Mouse (Mus musculus): ENCODE results near the gene Ube2o. TPM values are rescaled to one million over a fixed set of nuclear protein-coding genes. Genes with fewer than 3 reads are reported as not detected.

Gene Ube2o
- polyA plus RNA-seq, 1 experiment from 2014 or later: 5.8 TPM

- Histone ChIP-seq H3K9ac (replicated peaks; ENCODE audit: low read length) (no peak overlapping the region), H3K4me2 (replicated peaks; ENCODE audit: low read depth, low read length) (no peak overlapping the region), H3K27me3 (ENCODE audit: insufficient read depth, low read length) (no peaks in the 10 kb centered on the region), H3K4me3 (ENCODE audit: low read length) (no peak overlapping the region), H3K4me1 (ENCODE audit: insufficient read depth, low read length) (peaks cover 29% of the 10 kb centered on the region), H3K27ac (ENCODE audit: low read length) (no peak overlapping the region), H3K36me3 (ENCODE audit: insufficient read depth, low read length) (no peaks in the 10 kb centered on the region), H3K9me3 (ENCODE audit: low read length) (no peaks in the 10 kb centered on the region)
- WGBS: 66% methylated on average over 19 of the region's 19 CpGs
- no peak for ATAC-seq (ENCODE audit: low FRiP score, low TSS enrichment)
Observed at GRCm38 (mm10) chr11:116571767-116572679, 9.2 kb downstream of the Ube2o start.

GRCm38 (mm10) chr11:116570821-116571220, 10.4 kb downstream of the Ube2o start:
- Histone ChIP-seq H3K4me3 (ENCODE audit: low read length) (no peak overlapping the region), H3K4me2 (replicated peaks; ENCODE audit: low read depth, low read length) (no peak overlapping the region), H3K9me3 (ENCODE audit: low read length) (no peaks in the 10 kb centered on the region), H3K36me3 (ENCODE audit: insufficient read depth, low read length) (no peaks in the 10 kb centered on the region), H3K4me1 (ENCODE audit: insufficient read depth, low read length) (peaks cover 27% of the 10 kb centered on the region), H3K9ac (replicated peaks; ENCODE audit: low read length) (no peak overlapping the region), H3K27me3 (ENCODE audit: insufficient read depth, low read length) (no peaks in the 10 kb centered on the region), H3K27ac (ENCODE audit: low read length) (no peak overlapping the region)
- WGBS: 79% methylated on average over 7 of the region's 7 CpGs
- ATAC-seq (ENCODE audit: low FRiP score, low TSS enrichment): no peak

DNA sequence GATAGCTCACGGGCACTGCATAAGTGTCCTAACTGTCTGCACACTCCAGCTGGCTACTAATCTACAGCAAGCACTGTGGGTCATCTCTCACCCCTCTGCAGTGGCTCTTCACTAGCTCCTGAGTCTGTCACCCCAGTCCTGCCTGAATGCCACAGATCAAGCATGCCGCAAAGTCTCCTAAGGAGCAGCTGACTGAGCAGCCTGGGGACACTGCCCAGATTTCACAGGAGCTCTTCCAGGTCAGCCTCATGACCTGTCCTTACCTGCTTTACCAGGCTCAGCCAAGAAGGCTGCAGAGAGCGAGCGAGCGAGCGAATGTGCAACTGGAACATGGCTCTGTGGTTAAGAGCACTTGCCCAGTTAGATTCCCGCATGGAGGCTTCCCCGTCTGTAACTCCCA, 13.7 kb downstream of the Ube2o start:
- Histone ChIP-seq H3K27me3 (ENCODE audit: insufficient read depth, low read length) (no peaks in the 10 kb centered on the region), H3K4me1 (ENCODE audit: insufficient read depth, low read length) (peaks cover 9% of the 10 kb centered on the region; the same call in 1 of the 2 replicates), H3K9ac (replicated peaks; ENCODE audit: low read length) (no peak overlapping the region), H3K36me3 (ENCODE audit: insufficient read depth, low read length) (no peaks in the 10 kb centered on the region), H3K4me2 (replicated peaks; ENCODE audit: low read depth, low read length) (no peak overlapping the region), H3K4me3 (ENCODE audit: low read length) (no peak overlapping the region), H3K9me3 (ENCODE audit: low read length) (no peaks in the 10 kb centered on the region), H3K27ac (ENCODE audit: low read length) (no peak overlapping the region)
- ATAC-seq (ENCODE audit: low FRiP score, low TSS enrichment): no peak
- whole genome bisulfite sequencing: 87% methylated on average over 8 of the region's 8 CpGs

GRCm38 (mm10) chr11:116565283-116566041, 15.8 kb downstream of the Ube2o start:
- Histone ChIP-seq H3K27ac (ENCODE audit: low read length) (no peak overlapping the region), H3K27me3 (ENCODE audit: insufficient read depth, low read length) (no peaks in the 10 kb centered on the region), H3K4me1 (ENCODE audit: insufficient read depth, low read length) (peaks cover 4% of the 10 kb centered on the region; the same call in 1 of the 2 replicates), H3K36me3 (ENCODE audit: insufficient read depth, low read length) (no peaks in the 10 kb centered on the region), H3K4me3 (ENCODE audit: low read length) (no peak overlapping the region), H3K9ac (replicated peaks; ENCODE audit: low read length) (no peak overlapping the region), H3K9me3 (ENCODE audit: low read length) (no peaks in the 10 kb centered on the region), H3K4me2 (replicated peaks; ENCODE audit: low read depth, low read length) (no peak overlapping the region)
- WGBS: 43% methylated on average over 7 of the region's 7 CpGs
- ATAC-seq (ENCODE audit: low FRiP score, low TSS enrichment): no peak

DNA sequence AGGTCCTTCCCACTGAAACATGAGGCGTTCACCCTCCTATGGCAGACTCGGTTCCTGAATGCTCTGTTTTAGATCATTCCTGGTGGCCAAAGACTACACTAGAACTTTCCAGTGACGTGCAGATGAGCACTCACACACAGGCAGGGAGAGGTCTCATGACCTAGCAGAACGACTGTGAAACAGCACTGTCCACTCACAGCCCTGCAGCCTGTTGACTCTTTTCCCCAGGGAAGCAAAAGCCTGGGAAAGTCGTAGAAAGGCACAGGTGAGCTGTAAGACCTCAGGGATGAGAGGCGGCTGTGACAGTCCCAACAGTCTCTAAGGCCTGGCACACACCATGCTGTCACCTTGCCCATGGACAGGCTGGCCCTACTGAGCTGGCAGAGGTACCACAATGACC, 24.9 kb downstream of the Ube2o start:
- H3K4me2 ChIP-seq (replicated peaks; ENCODE audit: low read depth, low read length): no peak overlapping the region
- no peaks in the 10 kb centered on the region for H3K9me3 ChIP-seq (ENCODE audit: low read length)
- H3K27ac ChIP-seq (ENCODE audit: low read length): no peak overlapping the region
- no peaks in the 10 kb centered on the region for H3K36me3 ChIP-seq (ENCODE audit: insufficient read depth, low read length)
- H3K27me3 ChIP-seq (ENCODE audit: insufficient read depth, low read length): no peaks in the 10 kb centered on the region
- no peak overlapping the region for H3K4me3 ChIP-seq (ENCODE audit: low read length)
- H3K4me1 ChIP-seq (ENCODE audit: insufficient read depth, low read length): peaks cover 18% of the 10 kb centered on the region
- ATAC-seq (ENCODE audit: low FRiP score, low TSS enrichment): no peak
- WGBS: 44% methylated on average over 6 of the region's 6 CpGs
- no peak overlapping the region for H3K9ac ChIP-seq (replicated peaks; ENCODE audit: low read length)

DNA sequence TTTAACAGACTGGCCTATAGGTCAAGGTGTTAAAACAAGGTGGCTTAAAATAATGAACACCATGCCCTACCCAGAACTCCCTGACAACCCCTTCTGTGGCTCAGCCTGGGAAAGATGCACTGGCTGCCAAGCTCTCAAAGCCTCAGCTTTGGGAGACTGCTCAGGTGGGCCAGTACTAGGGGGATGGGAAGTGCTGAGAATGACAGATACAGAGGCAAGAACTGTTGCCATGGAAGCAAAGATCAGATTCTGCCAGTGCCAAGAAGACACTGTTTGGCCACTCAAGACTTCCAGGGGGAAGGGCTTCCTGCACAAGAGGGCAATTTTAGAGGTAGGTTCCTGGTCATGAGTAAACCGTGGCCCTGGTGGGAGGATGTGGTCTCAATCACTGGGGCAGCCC, 25.7 kb downstream of the Ube2o start:
- Histone ChIP-seq H3K9ac (replicated peaks; ENCODE audit: low read length) (no peak overlapping the region), H3K27me3 (ENCODE audit: insufficient read depth, low read length) (no peaks in the 10 kb centered on the region), H3K4me3 (ENCODE audit: low read length) (no peak overlapping the region), H3K4me1 (ENCODE audit: insufficient read depth, low read length) (peaks cover 25% of the 10 kb centered on the region), H3K27ac (ENCODE audit: low read length) (no peak overlapping the region), H3K36me3 (ENCODE audit: insufficient read depth, low read length) (no peaks in the 10 kb centered on the region), H3K4me2 (replicated peaks; ENCODE audit: low read depth, low read length) (no peak overlapping the region), H3K9me3 (ENCODE audit: low read length) (no peaks in the 10 kb centered on the region)
- WGBS: 18% methylated on average over 1 of the region's 1 CpGs
- ATAC-seq (ENCODE audit: low FRiP score, low TSS enrichment): no peak

DNA sequence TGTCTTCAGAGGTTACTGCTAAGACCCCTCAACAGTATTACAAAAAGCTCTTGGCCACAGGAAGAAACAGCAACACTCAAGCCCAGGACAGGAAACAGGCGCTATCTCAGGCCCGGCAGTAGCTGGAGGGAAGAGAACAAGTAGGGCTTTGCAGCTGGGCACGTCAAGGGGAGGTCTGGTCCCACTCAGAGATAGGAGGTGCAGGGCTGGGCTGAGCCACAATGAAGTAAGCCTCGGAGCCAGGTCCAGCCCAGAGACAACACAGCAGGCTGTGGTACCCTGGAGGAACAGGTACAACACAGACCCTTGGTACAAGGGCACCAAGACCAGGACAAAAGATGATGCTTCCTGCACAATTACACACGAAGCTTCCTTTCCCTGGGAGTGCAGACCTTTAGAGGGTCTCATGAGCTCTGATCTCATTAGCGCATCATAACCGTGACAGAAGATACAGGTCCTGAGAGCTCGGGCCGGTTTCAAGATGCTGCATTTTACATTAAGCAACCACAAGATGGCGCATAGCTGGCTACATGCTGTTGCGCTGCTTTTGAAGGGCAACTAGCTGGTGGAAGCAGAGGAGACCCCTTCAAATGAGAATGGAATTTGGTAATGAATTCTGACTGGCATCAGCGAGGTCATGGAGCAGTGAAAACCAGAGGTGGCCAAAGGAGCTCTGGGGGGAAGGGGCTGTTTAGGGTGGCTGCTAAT, 26.9 kb downstream of the Ube2o start:
- Histone ChIP-seq H3K36me3 (ENCODE audit: insufficient read depth, low read length) (no peaks in the 10 kb centered on the region), H3K27me3 (ENCODE audit: insufficient read depth, low read length) (no peaks in the 10 kb centered on the region), H3K4me1 (ENCODE audit: insufficient read depth, low read length) (peaks cover 29% of the 10 kb centered on the region), H3K9ac (replicated peaks; ENCODE audit: low read length) (no peak overlapping the region), H3K9me3 (ENCODE audit: low read length) (no peaks in the 10 kb centered on the region), H3K4me2 (replicated peaks; ENCODE audit: low read depth, low read length) (no peak overlapping the region), H3K4me3 (ENCODE audit: low read length) (no peak overlapping the region), H3K27ac (ENCODE audit: low read length) (no peak overlapping the region)
- no peak for ATAC-seq (ENCODE audit: low FRiP score, low TSS enrichment)
- 44% methylated on average over 12 of the region's 12 CpGs for WGBS

DNA sequence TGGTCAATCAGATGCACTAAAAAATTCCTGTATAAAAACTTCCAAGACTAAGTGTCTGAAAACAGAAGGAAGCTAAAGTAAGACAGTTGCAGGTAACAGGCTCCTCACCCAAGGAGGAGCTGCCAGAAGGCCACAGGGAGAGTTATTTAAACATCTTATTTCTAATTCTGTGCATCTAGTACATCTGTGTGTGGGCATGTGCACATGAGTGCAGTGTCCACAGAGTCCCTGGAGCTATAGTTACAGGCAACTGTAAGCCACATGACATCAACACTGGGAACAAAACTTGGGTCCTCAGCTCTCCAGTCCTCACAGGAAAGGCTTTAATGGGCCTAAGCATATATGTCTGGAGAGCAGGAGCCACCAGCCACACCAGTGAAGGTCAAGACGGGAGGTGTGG, 29.1 kb downstream of the Ube2o start:
- WGBS: 35% methylated on average over 1 of the region's 1 CpGs
- Histone ChIP-seq H3K36me3 (ENCODE audit: insufficient read depth, low read length) (peaks cover 6% of the 10 kb centered on the region; the same call in 1 of the 2 replicates), H3K4me3 (ENCODE audit: low read length) (no peak overlapping the region), H3K27ac (ENCODE audit: low read length) (no peak overlapping the region), H3K4me2 (replicated peaks; ENCODE audit: low read depth, low read length) (no peak overlapping the region), H3K9me3 (ENCODE audit: low read length) (no peaks in the 10 kb centered on the region), H3K4me1 (ENCODE audit: insufficient read depth, low read length) (peaks cover 29% of the 10 kb centered on the region), H3K9ac (replicated peaks; ENCODE audit: low read length) (no peak overlapping the region), H3K27me3 (ENCODE audit: insufficient read depth, low read length) (no peaks in the 10 kb centered on the region)
- ATAC-seq (ENCODE audit: low FRiP score, low TSS enrichment): no peak

- Histone ChIP-seq H3K27ac (ENCODE audit: low read length) (no peak overlapping the region), H3K9me3 (ENCODE audit: low read length) (no peaks in the 10 kb centered on the region), H3K4me1 (ENCODE audit: insufficient read depth, low read length) (peaks cover 22% of the 10 kb centered on the region), H3K4me2 (replicated peaks; ENCODE audit: low read depth, low read length) (no peak overlapping the region), H3K27me3 (ENCODE audit: insufficient read depth, low read length) (no peaks in the 10 kb centered on the region), H3K9ac (replicated peaks; ENCODE audit: low read length) (no peak overlapping the region), H3K4me3 (ENCODE audit: low read length) (no peak overlapping the region), H3K36me3 (ENCODE audit: insufficient read depth, low read length) (peaks cover 9% of the 10 kb centered on the region)
- ATAC-seq (ENCODE audit: low FRiP score, low TSS enrichment): no peak
- 42% methylated on average over 7 of the region's 7 CpGs for WGBS
Observed at GRCm38 (mm10) chr11:116550748-116551147, 30.5 kb downstream of the Ube2o start.

All from kidney, embryonic 16.5 days (tissue).